Mouse (Mus musculus) kidney, adult 2 months (tissue): Measurements from ENCODE around the gene Ska3.

Experiments used
- CTCF ChIP-seq: fragments of 200-500 bp; conservative IDR thresholded peaks from 2 replicates; pipeline ENCODE4 v1.5.1; 2011; ENCODE audit warnings: low read depth, mild to moderate bottlenecking, control low read depth, low read length, moderate library complexity, mixed read lengths; ENCODE audit not compliant: insufficient read depth, insufficient read length
- POLR2A ChIP-seq: fragments of 200-500 bp; IDR thresholded peaks from one replicate; pipeline ENCODE4 v1.6.1; 2011; ENCODE audit warnings: low read depth, low read length, control low read depth

DNA sequence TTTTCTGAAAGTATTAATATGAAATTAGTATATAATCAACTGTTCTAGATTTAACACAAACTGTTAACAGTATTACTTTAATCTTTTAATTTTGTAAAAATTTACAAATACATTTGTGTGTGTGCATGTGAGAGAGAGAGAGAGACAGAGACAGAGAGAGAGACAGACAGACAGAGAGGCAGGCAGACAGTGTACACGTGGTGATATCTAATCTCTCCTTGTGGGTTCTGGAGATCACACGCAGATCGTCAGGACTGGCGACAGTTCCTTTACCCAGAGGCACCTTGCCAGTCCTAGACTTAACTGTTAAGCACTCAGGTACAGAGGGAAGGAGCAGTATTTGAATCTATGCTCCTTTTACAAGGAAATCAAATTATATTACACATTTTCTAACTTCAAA is 5.1 kb downstream of the Ska3 start:
- TF ChIP-seq CTCF (no peak), POLR2A (no peak)
